Mouse (Mus musculus): ENCODE measurements around the gene Tnip1. TPM values are rescaled to one million over a fixed set of nuclear protein-coding genes. Genes with fewer than 3 reads are reported as not detected.

Tnip1 gene
- polyA plus RNA-seq, 1 experiment: 122 TPM

DNA sequence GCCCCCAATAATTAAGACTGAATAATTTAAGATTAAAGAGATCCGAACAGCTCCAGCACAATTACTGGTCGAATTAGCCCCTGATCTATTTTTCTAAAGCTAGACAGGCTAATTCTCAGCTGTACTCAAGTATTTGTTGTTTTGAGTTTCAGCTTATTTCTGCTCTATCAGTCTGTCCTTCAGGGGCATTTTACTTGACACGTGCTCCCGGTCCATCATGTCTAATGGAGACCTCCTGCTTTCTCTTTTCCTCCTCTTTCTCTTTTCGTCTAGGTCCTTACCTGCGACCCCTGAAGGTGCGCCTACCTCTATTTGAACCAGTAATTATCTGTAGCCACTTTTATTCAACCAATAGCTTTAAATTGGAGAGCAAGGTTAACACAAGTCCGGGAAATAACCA is 8.0 kb downstream of the Tnip1 start:
- WGBS: 64% methylated on average over 8 of the region's 8 CpGs
- TF ChIP-seq POLR2A (IDR thresholded peaks at IDR 0.05; ENCODE audit: low read depth, low read length) (no peak), CTCF (IDR thresholded peaks at IDR 0.05; ENCODE audit: extremely low read depth, insufficient read length, insufficient replicate concordance, low read depth, low read length) (no peak)
- Histone ChIP-seq H3K4me1 (ENCODE audit: control insufficient read depth, insufficient read depth, insufficient read length, low read length) (peaks cover 40% of the 10 kb centered on the region), H3K27ac (ENCODE audit: insufficient read depth, low read depth, low read length) (peak overlapping the region; percentile 59; the same call in 1 of the 2 replicates), H3K4me3 (ENCODE audit: low read depth, low read length) (peak overlapping the region; percentile 57), H3K36me3 (ENCODE audit: control insufficient read depth, insufficient read depth, low read length) (peaks cover 12% of the 10 kb centered on the region), H3K27me3 (ENCODE audit: control insufficient read depth, insufficient read depth, low read length) (no peaks in the 10 kb centered on the region)

DNA sequence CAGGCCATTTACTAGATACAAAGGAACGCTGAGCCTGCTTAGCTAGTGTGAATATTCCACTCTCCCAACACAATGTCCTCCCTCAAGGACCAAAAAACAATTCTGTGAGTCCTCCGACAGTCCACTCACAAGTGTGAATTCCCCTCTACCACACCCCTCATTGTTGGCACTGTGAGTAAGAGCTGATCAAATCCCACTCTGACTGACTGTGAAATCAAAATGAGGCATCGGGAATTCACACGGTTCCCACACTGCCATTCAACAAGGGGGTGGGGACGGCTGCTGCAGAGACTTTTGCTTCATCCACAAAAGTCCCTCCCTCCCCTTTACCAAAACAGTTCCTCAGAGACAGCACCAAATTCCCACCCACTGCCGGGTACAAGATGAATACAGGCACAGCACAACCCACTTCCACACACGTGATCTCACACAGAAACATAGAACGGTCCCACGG is 8.7 kb downstream of the Tnip1 start:
- peak overlapping the region; percentile 35 for H3K27ac ChIP-seq (ENCODE audit: insufficient read depth, low read depth, low read length)
- 42% methylated on average over 9 of the region's 9 CpGs for WGBS
- TF ChIP-seq CTCF (IDR thresholded peaks at IDR 0.05; ENCODE audit: extremely low read depth, insufficient read length, insufficient replicate concordance, low read depth, low read length): no peak
- no peak for TF ChIP-seq POLR2A (IDR thresholded peaks at IDR 0.05; ENCODE audit: low read depth, low read length)

DNA sequence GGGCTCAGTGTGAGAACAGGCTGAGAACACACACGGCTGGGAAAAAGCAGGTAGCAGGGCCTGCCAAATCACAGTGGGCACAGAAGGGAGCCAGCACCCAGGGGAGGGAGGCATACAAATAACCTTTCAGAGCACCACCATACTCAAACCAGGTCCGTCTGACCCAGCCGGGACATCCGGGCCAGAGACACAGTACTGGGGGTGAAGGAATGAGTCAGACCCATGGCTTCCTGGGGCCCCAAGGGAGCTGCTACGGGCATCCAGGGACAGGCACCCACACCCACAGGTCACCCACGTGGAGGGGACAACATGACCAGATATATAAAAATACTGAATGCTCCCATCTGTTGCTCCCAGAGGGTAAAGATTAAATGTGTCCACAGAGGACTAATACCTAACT is 10.1 kb downstream of the Tnip1 start:
- WGBS: 65% methylated on average over 6 of the region's 6 CpGs
- TF ChIP-seq POLR2A (IDR thresholded peaks at IDR 0.05; ENCODE audit: low read depth, low read length): no peak
- TF ChIP-seq CTCF (IDR thresholded peaks at IDR 0.05; ENCODE audit: extremely low read depth, insufficient read length, insufficient replicate concordance, low read depth, low read length): no peak
- Histone ChIP-seq H3K27ac (ENCODE audit: insufficient read depth, low read depth, low read length) (peak overlapping the region; percentile 30; the same call in 1 of the 2 replicates), H3K36me3 (ENCODE audit: control insufficient read depth, insufficient read depth, low read length) (peaks cover 13% of the 10 kb centered on the region), H3K27me3 (ENCODE audit: control insufficient read depth, insufficient read depth, low read length) (no peaks in the 10 kb centered on the region), H3K4me3 (ENCODE audit: low read depth, low read length) (peak overlapping the region; percentile 23), H3K4me1 (ENCODE audit: control insufficient read depth, insufficient read depth, insufficient read length, low read length) (peaks cover 35% of the 10 kb centered on the region)

More for the DNA sequence above, 8.7 kb downstream of the Tnip1 start:
- H3K27me3 ChIP-seq (ENCODE audit: control insufficient read depth, insufficient read depth, low read length): no peaks in the 10 kb centered on the region
- peak overlapping the region; percentile 55 for H3K4me3 ChIP-seq (ENCODE audit: low read depth, low read length)
- peaks cover 12% of the 10 kb centered on the region for H3K36me3 ChIP-seq (ENCODE audit: control insufficient read depth, insufficient read depth, low read length)
- peaks cover 39% of the 10 kb centered on the region for H3K4me1 ChIP-seq (ENCODE audit: control insufficient read depth, insufficient read depth, insufficient read length, low read length)

DNA sequence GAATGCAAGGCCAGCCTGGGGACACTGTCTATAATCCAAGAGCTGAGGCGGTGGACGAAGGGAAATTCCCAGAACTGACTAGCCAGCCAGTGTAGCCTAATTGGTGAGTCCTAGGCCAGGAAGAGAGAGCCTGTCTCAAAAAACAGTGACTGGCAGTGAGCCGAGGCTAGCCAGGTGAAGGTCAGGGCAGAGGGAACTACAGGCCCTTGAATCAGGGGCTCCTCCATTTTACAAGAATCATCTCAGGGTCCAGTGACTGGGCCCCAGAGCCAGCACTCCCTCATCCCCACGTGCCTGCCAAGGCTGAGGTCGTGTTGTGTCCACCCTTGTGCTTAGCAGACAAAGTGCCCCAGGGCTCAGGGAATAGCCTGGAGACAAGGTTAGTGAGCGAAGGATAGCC is 12.0 kb downstream of the Tnip1 start:
- no peaks in the 10 kb centered on the region for H3K27me3 ChIP-seq (ENCODE audit: control insufficient read depth, insufficient read depth, low read length)
- peak overlapping the region; percentile 30; the same call in 1 of the 2 replicates for H3K27ac ChIP-seq (ENCODE audit: insufficient read depth, low read depth, low read length)
- peaks cover 49% of the 10 kb centered on the region for H3K4me1 ChIP-seq (ENCODE audit: control insufficient read depth, insufficient read depth, insufficient read length, low read length)
- H3K4me3 ChIP-seq (ENCODE audit: low read depth, low read length): no peak overlapping the region
- WGBS: 78% methylated on average over 6 of the region's 6 CpGs
- no peak for TF ChIP-seq POLR2A (IDR thresholded peaks at IDR 0.05; ENCODE audit: low read depth, low read length)
- no peak for TF ChIP-seq CTCF (IDR thresholded peaks at IDR 0.05; ENCODE audit: extremely low read depth, insufficient read length, insufficient replicate concordance, low read depth, low read length)
- peaks cover 24% of the 10 kb centered on the region for H3K36me3 ChIP-seq (ENCODE audit: control insufficient read depth, insufficient read depth, low read length)

DNA sequence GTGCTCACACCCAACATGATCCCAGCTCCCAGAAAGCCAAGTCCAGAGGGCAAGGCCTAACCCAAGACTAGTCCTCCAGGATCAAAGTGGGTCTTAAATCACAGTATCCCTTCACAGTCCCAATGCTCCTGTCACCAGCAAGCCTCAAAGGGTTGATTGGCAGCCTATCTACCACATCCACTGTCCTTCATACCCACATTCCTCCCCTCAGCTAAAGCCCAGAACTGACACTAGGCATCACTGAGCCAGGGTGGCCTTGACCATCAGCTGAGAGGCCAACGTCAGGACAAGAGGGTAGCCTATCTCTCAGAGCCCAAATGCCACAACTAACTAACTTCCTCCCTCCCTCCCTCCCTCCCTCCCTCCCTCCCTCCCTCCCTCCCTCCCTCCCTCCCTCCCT is 13.0 kb downstream of the Tnip1 start:
- WGBS: 50% methylated on average over 1 of the region's 1 CpGs

DNA sequence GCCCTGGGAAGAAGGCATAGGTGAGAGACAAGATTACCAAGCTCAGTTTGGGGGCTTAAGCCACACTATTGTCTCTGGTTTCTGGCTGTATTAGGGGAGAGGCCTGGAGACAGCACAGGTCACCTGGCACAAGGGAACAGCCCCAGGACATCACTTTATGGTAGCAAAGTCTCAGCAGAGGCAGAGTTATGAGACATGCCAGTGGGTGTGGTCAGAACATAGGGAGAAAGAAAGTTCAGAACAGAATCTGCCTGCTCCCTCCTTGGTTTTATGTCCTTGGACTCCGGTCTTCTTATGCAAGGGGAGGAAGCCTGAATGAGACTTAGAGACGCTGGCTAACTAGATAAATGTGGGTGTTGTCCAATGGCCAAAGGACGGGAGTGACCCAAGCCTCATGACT is 18.0 kb downstream of the Tnip1 start:
- 35% methylated on average over 3 of the region's 3 CpGs for WGBS
- Histone ChIP-seq H3K4me3 (ENCODE audit: low read depth, low read length) (no peak overlapping the region), H3K27me3 (ENCODE audit: control insufficient read depth, insufficient read depth, low read length) (no peaks in the 10 kb centered on the region), H3K36me3 (ENCODE audit: control insufficient read depth, insufficient read depth, low read length) (peaks cover 16% of the 10 kb centered on the region), H3K27ac (ENCODE audit: insufficient read depth, low read depth, low read length) (peak overlapping the region; percentile 99), H3K4me1 (ENCODE audit: control insufficient read depth, insufficient read depth, insufficient read length, low read length) (peaks cover 62% of the 10 kb centered on the region)
- TF ChIP-seq POLR2A (IDR thresholded peaks at IDR 0.05; ENCODE audit: low read depth, low read length): no peak
- TF ChIP-seq CTCF (IDR thresholded peaks at IDR 0.05; ENCODE audit: extremely low read depth, insufficient read length, insufficient replicate concordance, low read depth, low read length): no peak

More for the DNA sequence above, 13.0 kb downstream of the Tnip1 start:
- H3K36me3 ChIP-seq (ENCODE audit: control insufficient read depth, insufficient read depth, low read length): peaks cover 24% of the 10 kb centered on the region
- no peak for TF ChIP-seq POLR2A (IDR thresholded peaks at IDR 0.05; ENCODE audit: low read depth, low read length)
- no peak for TF ChIP-seq CTCF (IDR thresholded peaks at IDR 0.05; ENCODE audit: extremely low read depth, insufficient read length, insufficient replicate concordance, low read depth, low read length)
- peaks cover 55% of the 10 kb centered on the region for H3K4me1 ChIP-seq (ENCODE audit: control insufficient read depth, insufficient read depth, insufficient read length, low read length)
- H3K27ac ChIP-seq (ENCODE audit: insufficient read depth, low read depth, low read length): peak overlapping the region; percentile 77
- no peak overlapping the region for H3K4me3 ChIP-seq (ENCODE audit: low read depth, low read length)
- H3K27me3 ChIP-seq (ENCODE audit: control insufficient read depth, insufficient read depth, low read length): no peaks in the 10 kb centered on the region

DNA sequence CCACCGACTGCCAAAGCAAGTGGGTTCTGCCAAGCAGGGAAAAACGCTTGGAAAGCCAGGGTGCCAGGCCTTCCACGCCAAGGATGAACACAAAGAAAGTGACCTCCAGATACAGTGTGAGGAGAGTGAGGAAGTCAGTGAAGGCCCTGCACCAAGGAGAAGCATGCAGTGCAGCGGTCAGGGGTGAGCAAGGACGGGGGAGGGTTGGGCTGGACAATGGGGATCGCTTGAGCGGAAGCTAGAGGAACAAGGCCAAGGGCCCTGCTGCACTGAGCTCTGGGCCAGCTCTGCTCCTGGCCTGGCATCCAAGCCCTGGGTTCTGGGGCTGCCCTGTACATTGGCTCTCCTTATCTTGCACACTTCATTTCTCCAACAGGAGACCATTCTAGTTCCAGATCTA is 22.7 kb downstream of the Tnip1 start:
- H3K27me3 ChIP-seq (ENCODE audit: control insufficient read depth, insufficient read depth, low read length): no peaks in the 10 kb centered on the region
- H3K36me3 ChIP-seq (ENCODE audit: control insufficient read depth, insufficient read depth, low read length): peaks cover 40% of the 10 kb centered on the region
- WGBS: 88% methylated on average over 7 of the region's 7 CpGs
- H3K27ac ChIP-seq (ENCODE audit: insufficient read depth, low read depth, low read length): peak overlapping the region; percentile 99
- no peak overlapping the region for H3K4me3 ChIP-seq (ENCODE audit: low read depth, low read length)
- H3K4me1 ChIP-seq (ENCODE audit: control insufficient read depth, insufficient read depth, insufficient read length, low read length): peaks cover 69% of the 10 kb centered on the region
- TF ChIP-seq CTCF (IDR thresholded peaks at IDR 0.05; ENCODE audit: extremely low read depth, insufficient read length, insufficient replicate concordance, low read depth, low read length) (no peak), POLR2A (IDR thresholded peaks at IDR 0.05; ENCODE audit: low read depth, low read length) (no peak)
